Mouse (Mus musculus) forebrain, embryonic 15.5 days (tissue): ENCODE results near the gene Slc39a9. TPM values are rescaled to one million over a fixed set of nuclear protein-coding genes. Genes with fewer than 3 reads are reported as not detected.

Experiments
- ATAC-seq: fragments of 200-750 bp; cut with Nextera tagmentation; replicated peaks from 2 replicates; pipeline ENCODE4 v1.8.0; 2017; ENCODE audit warnings: mild to moderate bottlenecking, moderate TSS enrichment, moderate library complexity
- H3K27ac ChIP-seq: fragments of 300-500 bp; sonication (generic); replicated peaks from 2 replicates; pipeline ENCODE4 v1.5.1; 2015; ENCODE audit warnings: mild to moderate bottlenecking, inconsistent platforms
- H3K27me3 ChIP-seq: fragments of 300-500 bp; sonication (generic); 2 replicates; pipeline ENCODE4 v1.6.1; 2015; ENCODE audit warnings: inconsistent platforms
- H3K36me3 ChIP-seq: fragments of 300-500 bp; sonication (generic); 2 replicates; pipeline ENCODE4 v1.6.1; 2015; ENCODE audit warnings: mild to moderate bottlenecking, inconsistent platforms
- H3K4me1 ChIP-seq: fragments of 300-500 bp; sonication (generic); 2 replicates; pipeline ENCODE4 v1.6.1; 2015; ENCODE audit warnings: inconsistent platforms
- H3K4me2 ChIP-seq: fragments of 300-500 bp; sonication (generic); replicated peaks from 2 replicates; pipeline ENCODE4 v1.6.1; 2015; ENCODE audit warnings: mild to moderate bottlenecking, inconsistent platforms
- H3K4me3 ChIP-seq: fragments of 300-500 bp; sonication (generic); 2 replicates; pipeline ENCODE4 v1.5.1; 2015; ENCODE audit warnings: mild to moderate bottlenecking, inconsistent platforms
- H3K9ac ChIP-seq: fragments of 300-500 bp; sonication (generic); replicated peaks from 2 replicates; pipeline ENCODE4 v1.6.1; 2015; ENCODE audit warnings: mild to moderate bottlenecking, inconsistent platforms
- H3K9me3 ChIP-seq: fragments of 300-500 bp; sonication (generic); 2 replicates; pipeline ENCODE4 v1.6.1; 2016; ENCODE audit warnings: inconsistent platforms
- WGBS: fragments of 180-500 bp; shearing (Covaris S2); methylation state at CpG from one replicate; pipeline ENCODE4 v1.1.7; 2015; ENCODE audit warnings: mixed read lengths; 5-methylcytosine and 5-hydroxymethylcytosine counted together
- polyA plus RNA-seq: library from polyadenylated mRNA; unstranded; fragments of >200 nt; fragmentation: Nextera tagmentation; extraction: Ambion mirVana; gene quantifications from 2 replicates; pipeline ENCODE4 v1.2.1, GENCODE M21; 2015

The Slc39a9 gene
- polyA plus RNA-seq, 1 experiment from 2014 or later, result 26.0 TPM

DNA sequence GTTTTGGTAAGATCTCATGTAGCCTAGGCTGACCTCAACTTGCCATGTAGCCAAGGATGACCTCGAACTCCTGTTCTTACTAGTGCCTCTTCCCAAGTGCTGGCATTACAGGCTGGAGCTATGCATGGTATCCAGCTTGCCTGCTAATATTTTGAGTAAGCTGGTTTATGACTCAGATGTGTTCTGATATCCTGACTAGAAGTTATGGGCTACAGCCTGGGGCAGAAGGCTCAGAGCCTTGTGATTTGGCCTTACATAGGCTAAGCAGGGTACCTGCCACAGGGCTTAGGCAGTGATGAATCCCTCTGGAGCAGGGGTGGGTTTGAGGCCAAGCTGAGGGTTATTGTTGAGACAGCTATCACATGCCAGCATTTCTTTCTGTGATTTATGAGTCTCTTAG is 35.1 kb upstream of the Slc39a9 start:
- no peaks in the 10 kb centered on the region for H3K9me3 ChIP-seq
- H3K36me3 ChIP-seq, result no peaks in the 10 kb centered on the region
- H3K27me3 ChIP-seq, result no peaks in the 10 kb centered on the region
- H3K27ac ChIP-seq, result no peak overlapping the region
- no peak overlapping the region for H3K9ac ChIP-seq
- no peak overlapping the region for H3K4me2 ChIP-seq
- WGBS, result 100% methylated on average over 1 of the region's 1 CpGs
- H3K4me3 ChIP-seq, result no peak overlapping the region
- no peak for ATAC-seq
- H3K4me1 ChIP-seq, result peaks cover 3% of the 10 kb centered on the region; the same call in 1 of the 2 replicates

DNA sequence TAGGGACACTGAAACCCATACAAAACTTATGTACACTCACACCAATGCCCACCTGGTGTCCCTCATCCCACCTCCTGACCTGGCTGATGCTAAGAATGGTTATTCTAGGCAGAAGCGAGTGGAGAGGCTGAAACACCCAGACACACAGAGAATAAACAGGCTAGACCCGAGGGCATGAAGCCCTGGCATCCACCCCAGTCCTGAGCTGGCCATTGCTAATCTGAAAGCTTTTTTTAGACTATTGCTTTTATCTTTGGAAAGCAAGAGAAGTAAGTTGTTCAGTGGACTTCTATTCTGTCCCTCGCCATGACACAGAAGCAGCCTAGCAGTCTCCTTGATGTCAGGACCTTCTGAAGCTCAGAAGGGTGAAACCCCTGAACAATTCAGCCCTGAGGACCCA is 33.8 kb upstream of the Slc39a9 start:
- WGBS, result 84% methylated on average over 3 of the region's 3 CpGs

DNA sequence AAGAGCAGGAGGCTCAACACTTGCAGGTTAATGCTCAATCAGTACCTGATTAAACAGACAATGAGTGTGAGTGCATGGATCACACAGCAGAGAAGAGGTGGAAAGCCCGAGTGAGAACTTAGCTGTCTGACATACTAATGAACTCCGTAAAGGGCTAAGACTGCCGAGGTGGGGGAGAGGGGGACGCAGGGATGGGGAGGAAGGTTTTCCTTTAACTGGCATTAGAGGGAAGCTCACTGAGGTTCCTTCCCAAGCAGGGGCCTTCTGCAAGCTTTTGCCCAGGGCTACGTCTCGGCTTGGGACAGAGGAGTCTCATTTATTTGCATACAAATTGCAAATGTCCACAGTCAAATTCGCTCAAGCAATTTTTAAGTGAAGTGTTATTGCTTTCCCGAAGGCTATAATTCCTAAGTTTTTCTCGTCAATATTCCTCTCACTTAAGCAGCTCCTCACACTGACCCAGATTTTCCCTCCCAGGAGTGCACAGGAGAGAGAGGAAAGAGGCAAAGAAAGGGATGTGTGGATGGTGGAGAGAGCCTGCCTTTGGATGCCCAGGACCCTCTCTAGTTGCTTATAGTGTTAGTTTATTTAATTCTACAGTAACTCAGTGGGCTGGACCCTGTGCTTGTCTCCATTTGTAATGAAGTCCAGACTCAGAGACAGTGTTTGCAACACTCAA is 31.4 kb upstream of the Slc39a9 start:
- Histone ChIP-seq H3K9me3 (no peaks in the 10 kb centered on the region), H3K27ac (no peak overlapping the region), H3K4me1 (no peaks in the 10 kb centered on the region), H3K4me2 (no peak overlapping the region), H3K36me3 (no peaks in the 10 kb centered on the region), H3K27me3 (no peaks in the 10 kb centered on the region), H3K9ac (no peak overlapping the region), H3K4me3 (no peak overlapping the region)
- WGBS, result 43% methylated on average over 9 of the region's 9 CpGs
- ATAC-seq, result no peak

More for the DNA sequence above, 33.8 kb upstream of the Slc39a9 start:
- ATAC-seq, result no peak
- H3K4me1 ChIP-seq, result no peaks in the 10 kb centered on the region
- H3K27me3 ChIP-seq, result no peaks in the 10 kb centered on the region
- no peak overlapping the region for H3K4me3 ChIP-seq
- H3K27ac ChIP-seq, result no peak overlapping the region
- no peaks in the 10 kb centered on the region for H3K36me3 ChIP-seq
- no peaks in the 10 kb centered on the region for H3K9me3 ChIP-seq
- no peak overlapping the region for H3K9ac ChIP-seq
- H3K4me2 ChIP-seq, result no peak overlapping the region

DNA sequence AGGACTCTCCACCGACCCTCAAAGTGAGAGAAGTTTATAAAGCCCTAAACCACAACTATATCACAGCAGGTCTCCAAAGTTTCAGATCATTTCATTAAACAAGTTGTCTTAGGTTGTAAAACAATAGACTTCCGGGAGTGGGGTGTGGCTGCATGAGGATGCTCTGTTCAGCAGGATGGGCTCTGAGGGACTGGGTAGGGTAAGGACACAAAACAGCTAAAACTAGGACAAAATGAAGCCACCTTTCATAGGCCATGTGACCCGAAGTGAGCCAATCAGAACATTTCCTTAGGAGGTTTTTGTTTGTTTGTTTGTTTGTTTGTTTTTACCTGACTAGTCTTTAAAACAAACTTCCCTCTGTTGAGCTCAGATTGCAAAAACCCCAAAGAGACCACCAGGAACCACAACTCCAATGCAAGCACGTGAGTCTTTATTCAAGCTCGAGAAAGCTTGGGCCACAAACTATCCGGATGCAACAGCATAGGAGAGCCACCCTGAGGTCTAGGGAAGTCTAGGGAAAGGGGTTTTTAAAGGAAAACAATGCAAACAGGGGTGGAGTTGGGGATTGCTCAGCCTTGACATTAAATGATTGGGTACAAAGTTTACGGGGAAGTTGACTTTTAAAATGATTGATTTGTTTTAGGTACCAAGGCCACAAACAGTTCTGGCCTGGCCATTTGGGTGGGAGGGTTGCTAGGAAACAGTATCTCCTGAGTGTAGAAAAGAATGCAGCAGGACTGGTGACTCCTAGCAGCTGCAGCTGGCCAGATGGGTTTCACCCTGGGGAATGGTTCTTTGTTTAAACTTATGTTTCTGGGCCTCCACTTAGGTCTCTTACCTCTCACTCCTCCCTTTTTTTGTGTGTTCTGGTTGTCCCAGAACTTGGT is 28.1 kb upstream of the Slc39a9 start:
- Histone ChIP-seq H3K4me3 (no peak overlapping the region), H3K4me1 (peaks cover 4% of the 10 kb centered on the region; the same call in 1 of the 2 replicates), H3K27me3 (no peaks in the 10 kb centered on the region), H3K36me3 (no peaks in the 10 kb centered on the region), H3K4me2 (no peak overlapping the region), H3K9ac (no peak overlapping the region), H3K9me3 (no peaks in the 10 kb centered on the region), H3K27ac (no peak overlapping the region)
- 80% methylated on average over 7 of the region's 7 CpGs for WGBS
- no peak for ATAC-seq

DNA sequence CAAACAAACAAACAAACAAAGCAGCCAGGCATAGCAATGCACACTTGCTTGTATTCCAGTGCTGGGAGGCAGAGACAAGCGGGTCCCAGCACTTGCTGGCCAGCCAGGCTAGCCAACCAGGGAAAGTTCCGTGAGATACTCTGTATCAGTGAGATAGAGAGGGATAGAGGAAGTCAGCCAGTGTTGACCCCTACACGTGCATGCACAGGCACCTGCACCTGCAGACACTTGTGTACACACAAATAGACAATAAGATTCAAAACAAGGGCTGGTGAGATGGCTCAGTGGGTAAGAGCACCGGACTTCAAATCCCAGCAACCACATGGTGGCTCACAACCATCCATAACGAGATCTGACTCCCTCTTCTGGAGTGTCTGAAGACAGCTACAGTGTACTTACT is 23.2 kb upstream of the Slc39a9 start:
- 71% methylated on average over 5 of the region's 5 CpGs for WGBS
- Histone ChIP-seq H3K4me2 (no peak overlapping the region), H3K27ac (no peak overlapping the region), H3K4me1 (peaks cover 4% of the 10 kb centered on the region; the same call in 1 of the 2 replicates), H3K9me3 (no peaks in the 10 kb centered on the region), H3K36me3 (no peaks in the 10 kb centered on the region), H3K9ac (no peak overlapping the region), H3K4me3 (no peak overlapping the region), H3K27me3 (no peaks in the 10 kb centered on the region)
- ATAC-seq, result no peak

DNA sequence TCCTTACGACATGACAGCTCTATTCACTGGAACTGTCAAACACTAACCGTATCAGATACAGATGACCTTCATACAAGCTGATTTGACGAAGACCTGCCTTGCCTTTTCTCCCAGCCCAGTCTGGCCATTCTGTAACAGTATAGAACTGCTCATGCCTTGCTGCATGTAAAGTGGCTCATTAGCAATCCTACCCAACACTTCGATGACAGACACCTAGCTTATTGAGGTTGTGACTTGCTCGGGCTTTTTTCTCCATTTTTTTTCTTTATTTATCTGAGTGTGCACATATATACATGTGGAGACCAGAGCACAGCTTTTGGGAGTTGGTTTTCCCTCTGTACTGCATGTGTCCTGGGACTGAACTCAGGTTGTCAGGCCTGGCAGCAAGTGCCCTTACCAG is 11.9 kb upstream of the Slc39a9 start:
- H3K36me3 ChIP-seq, result peaks cover 53% of the 10 kb centered on the region

DNA sequence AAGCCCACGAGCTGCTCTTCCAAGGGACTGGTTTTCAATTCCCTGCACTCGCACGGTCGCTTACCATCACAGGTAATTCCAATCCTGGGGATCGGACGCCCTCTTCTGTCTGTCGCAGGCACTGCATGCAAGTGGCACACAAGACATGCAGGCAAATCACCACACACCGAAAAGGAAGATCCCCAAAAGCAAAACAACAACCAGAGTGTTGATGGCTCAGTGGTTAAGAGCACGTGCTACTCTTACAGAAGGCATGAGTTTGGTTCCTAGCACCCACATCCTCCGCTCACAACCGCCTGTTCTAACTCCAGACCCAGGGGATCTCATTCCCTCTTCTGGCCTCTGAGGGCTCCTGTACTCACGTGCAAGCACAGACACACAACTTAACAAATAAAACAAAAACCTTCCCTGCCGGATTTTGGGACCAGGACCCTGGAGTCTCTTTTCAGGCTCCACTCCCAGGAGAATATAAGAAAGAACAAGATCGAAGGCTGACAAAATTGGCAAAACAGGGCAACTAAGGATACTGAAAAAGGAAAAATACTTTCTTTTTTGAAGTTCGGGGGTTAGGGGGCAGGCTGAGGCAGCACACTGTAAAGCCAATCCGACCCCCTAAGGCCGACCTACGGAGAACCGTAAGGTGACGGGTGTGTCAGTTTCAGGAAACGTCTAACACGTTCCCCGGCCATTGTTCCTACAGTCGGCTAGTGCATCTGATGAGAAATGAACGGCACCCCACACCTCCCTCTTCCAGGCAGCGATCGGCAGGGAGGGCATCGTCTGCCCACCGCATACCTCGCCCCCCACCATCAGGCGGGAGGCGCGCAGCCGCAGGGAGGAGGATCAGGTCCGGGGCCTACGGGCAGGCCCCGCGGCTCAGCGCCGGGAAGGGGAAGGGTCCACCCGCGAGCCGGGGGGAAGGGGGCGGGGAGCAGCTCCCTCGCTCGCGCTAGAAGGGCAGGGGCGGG is 674 bp upstream of the Slc39a9 start:
- peak overlapping the region; percentile 94 for H3K27ac ChIP-seq
- H3K9me3 ChIP-seq, result no peaks in the 10 kb centered on the region
- H3K27me3 ChIP-seq, result no peaks in the 10 kb centered on the region
- H3K36me3 ChIP-seq, result peaks cover 39% of the 10 kb centered on the region
- peak overlapping the region; percentile 87 for H3K4me2 ChIP-seq
- peak overlapping the region; percentile 63 for H3K4me3 ChIP-seq
- peaks cover 55% of the 10 kb centered on the region for H3K4me1 ChIP-seq
- 3% methylated on average over 42 of the region's 48 CpGs for WGBS
- no peak; the same call in 1 of the 2 replicates for ATAC-seq
- peak overlapping the region; percentile 83 for H3K9ac ChIP-seq

More for the DNA sequence above, 11.9 kb upstream of the Slc39a9 start:
- Histone ChIP-seq H3K4me2 (no peak overlapping the region), H3K4me1 (no peaks in the 10 kb centered on the region), H3K27ac (no peak overlapping the region), H3K9me3 (no peaks in the 10 kb centered on the region), H3K27me3 (no peaks in the 10 kb centered on the region), H3K9ac (no peak overlapping the region), H3K4me3 (no peak overlapping the region)
- 86% methylated on average over 5 of the region's 5 CpGs for WGBS
- ATAC-seq, result no peak

DNA sequence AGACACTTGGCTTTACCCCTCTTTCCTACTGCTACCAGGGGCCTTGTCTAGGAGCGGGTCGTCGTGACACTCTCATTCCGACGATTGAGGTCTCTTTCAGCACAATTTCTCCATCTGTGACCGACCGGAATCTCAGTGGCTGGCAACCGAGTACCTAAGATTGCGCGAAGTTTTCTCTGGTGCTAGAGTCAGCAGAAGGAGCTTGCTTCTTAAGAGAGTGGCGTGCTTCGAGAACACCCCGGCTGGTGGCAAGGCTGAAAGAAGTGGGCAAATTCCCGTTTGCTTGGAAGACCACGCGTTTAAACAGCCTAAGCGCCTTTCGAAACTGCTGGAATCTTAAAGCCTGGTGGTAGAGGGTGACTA is 804 bp downstream of the Slc39a9 start:
- no peak for ATAC-seq
- peak overlapping the region; percentile 83 for H3K9ac ChIP-seq
- H3K4me1 ChIP-seq, result peaks cover 64% of the 10 kb centered on the region
- peak overlapping the region; percentile 76 for H3K4me2 ChIP-seq
- H3K27ac ChIP-seq, result 0 out of 2 replicates have a peak overlapping the region, but pooled peaks have one; percentile 94
- WGBS, result 8% methylated on average over 18 of the region's 18 CpGs
- peaks cover 24% of the 10 kb centered on the region for H3K36me3 ChIP-seq
- peak overlapping the region; percentile 63 for H3K4me3 ChIP-seq
- H3K9me3 ChIP-seq, result no peaks in the 10 kb centered on the region
- H3K27me3 ChIP-seq, result no peaks in the 10 kb centered on the region

DNA sequence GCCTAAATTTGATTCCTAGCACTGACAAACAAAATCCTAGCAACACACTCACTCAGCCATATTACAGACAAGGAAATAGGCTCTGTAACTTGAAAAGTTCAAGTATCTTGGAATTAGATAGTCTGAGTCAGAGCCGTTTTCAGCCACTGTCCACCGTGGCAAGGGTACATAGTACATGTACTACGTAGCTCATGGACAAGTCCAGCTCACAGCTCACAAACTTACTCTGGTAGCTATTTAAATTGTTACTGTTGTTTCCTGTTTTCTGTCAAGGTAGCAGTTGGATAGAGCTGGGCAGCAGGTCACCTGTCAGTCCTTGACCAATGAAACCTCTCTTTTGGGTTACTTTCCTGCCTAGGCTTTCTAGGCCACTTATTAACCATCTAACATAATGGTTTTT is 2.7 kb downstream of the Slc39a9 start:
- WGBS, result 96% methylated on average over 3 of the region's 3 CpGs
- peak overlapping the region; percentile 76 for H3K4me2 ChIP-seq
- H3K27me3 ChIP-seq, result no peaks in the 10 kb centered on the region
- H3K9me3 ChIP-seq, result no peaks in the 10 kb centered on the region
- H3K4me3 ChIP-seq, result no peak overlapping the region
- peaks cover 57% of the 10 kb centered on the region for H3K4me1 ChIP-seq
- no peak overlapping the region for H3K27ac ChIP-seq
- no peak for ATAC-seq
- H3K36me3 ChIP-seq, result peaks cover 6% of the 10 kb centered on the region; the same call in 1 of the 2 replicates
- no peak overlapping the region for H3K9ac ChIP-seq

DNA sequence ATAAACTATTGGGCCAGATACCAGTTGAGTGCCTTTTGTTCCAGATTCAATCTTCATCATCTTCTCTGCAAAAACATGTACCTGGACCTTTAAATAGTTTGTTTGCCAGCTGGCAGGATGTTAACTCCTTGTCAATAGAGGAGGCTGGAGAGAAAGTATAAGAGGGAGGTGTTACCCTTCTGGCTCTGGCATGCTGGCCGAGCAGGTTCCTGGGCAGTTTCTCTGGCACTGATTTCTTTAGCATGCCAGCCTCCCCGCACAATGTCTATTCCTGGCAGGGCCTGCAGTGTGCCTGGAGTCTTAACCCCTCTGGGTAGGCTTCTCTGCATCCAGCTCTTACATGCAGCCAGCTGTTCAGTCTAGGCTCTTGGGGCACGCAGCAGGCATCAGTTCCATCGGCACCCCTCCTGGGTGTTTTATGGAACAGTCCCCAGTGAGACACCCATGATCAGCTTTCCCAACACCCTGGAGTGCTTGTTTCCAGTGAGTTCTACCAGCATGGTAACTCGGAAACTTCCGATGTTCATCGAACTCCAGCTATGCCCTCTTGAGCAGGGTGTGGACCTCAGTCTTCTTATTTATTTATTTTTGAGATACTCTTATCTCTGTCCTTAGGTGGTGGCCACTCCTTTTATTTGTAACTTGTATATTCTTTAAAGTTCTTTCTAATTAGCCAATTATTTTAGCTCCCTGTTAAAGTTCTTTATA is 10.4 kb downstream of the Slc39a9 start:
- H3K36me3 ChIP-seq, result no peaks in the 10 kb centered on the region
- H3K27me3 ChIP-seq, result no peaks in the 10 kb centered on the region
- H3K4me2 ChIP-seq, result no peak overlapping the region
- WGBS, result 90% methylated on average over 7 of the region's 7 CpGs
- H3K9me3 ChIP-seq, result no peaks in the 10 kb centered on the region
- no peak overlapping the region for H3K9ac ChIP-seq
- no peak overlapping the region for H3K4me3 ChIP-seq
- no peak for ATAC-seq
- no peak overlapping the region for H3K27ac ChIP-seq
- peaks cover 11% of the 10 kb centered on the region for H3K4me1 ChIP-seq

DNA sequence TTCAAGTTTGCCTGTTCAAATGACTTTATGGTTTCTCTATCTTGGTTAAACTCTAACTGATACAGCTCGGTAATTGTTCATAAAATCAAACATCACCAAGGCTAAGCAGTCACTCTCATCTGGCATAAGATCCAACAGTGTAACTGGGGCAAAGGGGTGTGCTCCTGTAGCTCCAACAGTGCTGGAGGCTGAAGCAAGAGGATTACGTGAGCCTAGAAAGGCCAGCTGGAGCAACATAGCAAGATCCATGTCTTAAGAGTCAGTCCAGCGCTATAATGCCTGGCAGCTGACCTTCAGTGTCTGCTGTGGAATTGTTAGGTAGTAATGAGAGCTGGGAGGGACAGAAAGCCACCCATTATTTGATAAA is 11.0 kb downstream of the Slc39a9 start:
- no peak for ATAC-seq
- Histone ChIP-seq H3K27me3 (no peaks in the 10 kb centered on the region), H3K4me2 (no peak overlapping the region), H3K9me3 (no peaks in the 10 kb centered on the region), H3K9ac (no peak overlapping the region), H3K36me3 (no peaks in the 10 kb centered on the region), H3K4me1 (peaks cover 15% of the 10 kb centered on the region), H3K27ac (no peak overlapping the region), H3K4me3 (no peak overlapping the region)
- WGBS, result 89% methylated on average over 3 of the region's 3 CpGs
